Mouse (Mus musculus): Measurements from ENCODE around the gene Stx12.

Stx12 gene

GRCm38 (mm10) chr4:132863012-132863411 lies 21.3 kb downstream of the Stx12 start:
- DNase-seq = peak; percentile 42

- no peak for DNase-seq
Observed at GRCm38 (mm10) chr4:132860880-132861279, 23.4 kb downstream of the Stx12 start.

GRCm38 (mm10) chr4:132843705-132844071 lies 40.6 kb downstream of the Stx12 start:
- DNase-seq = no peak

- peak; percentile 91 for DNase-seq
Observed at GRCm38 (mm10) chr4:132842970-132843704, 41.2 kb downstream of the Stx12 start, which contains the start of gene Ppp1r8. TSS of gene Ppp1r8 (minus strand) at chr4:132843169.

GRCm38 (mm10) chr4:132842281-132842906 lies 41.9 kb downstream of the Stx12 start:
- DNase-seq = no peak

- DNase-seq = no peak
Observed at GRCm38 (mm10) chr4:132841493-132841892, 42.8 kb downstream of the Stx12 start.

- peak; percentile 86 for DNase-seq
Observed at GRCm38 (mm10) chr4:132823614-132824366, 60.5 kb downstream of the Stx12 start.

GRCm38 (mm10) chr4:132818442-132818841 lies 65.9 kb downstream of the Stx12 start:
- no peak for DNase-seq

- DNase-seq = no peak
Observed at GRCm38 (mm10) chr4:132816855-132817254, 67.5 kb downstream of the Stx12 start.

- DNase-seq = peak; percentile 56
Observed at GRCm38 (mm10) chr4:132816404-132816803, 67.9 kb downstream of the Stx12 start.

GRCm38 (mm10) chr4:132809621-132810020 lies 74.7 kb downstream of the Stx12 start:
- DNase-seq = peak; percentile 50

GRCm38 (mm10) chr4:132807771-132808641 lies 76.3 kb downstream of the Stx12 start:
- peak; percentile 51 for DNase-seq

- no peak for DNase-seq
Observed at GRCm38 (mm10) chr4:132806620-132807191, 77.6 kb downstream of the Stx12 start.

GRCm38 (mm10) chr4:132805599-132806197 lies 78.6 kb downstream of the Stx12 start:
- no peak for DNase-seq

- peak; percentile 44 for DNase-seq
Observed at GRCm38 (mm10) chr4:132805146-132805545, 79.2 kb downstream of the Stx12 start.

- DNase-seq = peak; percentile 53
Observed at GRCm38 (mm10) chr4:132804331-132804730, 80.0 kb downstream of the Stx12 start.

GRCm38 (mm10) chr4:132803876-132804275 lies 80.4 kb downstream of the Stx12 start:
- no peak for DNase-seq

All from lung, postnatal 36 days (tissue).